Mouse (Mus musculus): ENCODE data around the gene Gm8246. TPM values are rescaled to one million over a fixed set of nuclear protein-coding genes. Genes with fewer than 3 reads are reported as not detected.
"Not testable (repeated sequence)": the region's sequence is repeated elsewhere in the genome, so short reads cannot be mapped to it uniquely, and the experiment has no call there.

Gm8246 gene
- not detected in 2 replicates for polyA plus RNA-seq (2012; rRNA removed)

DNA sequence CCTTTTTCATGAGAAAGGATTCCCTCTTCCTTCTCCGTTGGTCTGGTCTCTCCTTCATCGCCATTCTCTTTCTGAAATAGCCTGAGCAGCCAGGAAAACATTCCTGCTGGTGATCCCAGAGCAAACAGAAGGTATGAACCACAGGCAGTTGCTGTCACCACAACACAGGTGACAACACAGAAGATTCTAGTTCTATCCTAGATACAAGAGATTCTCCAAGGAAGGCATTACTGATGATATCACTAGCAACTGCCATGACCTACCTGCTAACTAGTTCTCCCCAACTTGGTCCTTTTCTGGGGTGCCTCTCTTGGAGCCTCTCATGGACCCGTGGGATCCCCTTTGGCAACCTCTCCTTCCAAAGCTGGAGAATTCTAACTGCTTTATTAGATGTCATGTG lies at the start of gene Gm8246:
Gene Gm8246, minus strand, starts transcription at position 101 of the 400 bp plus-strand sequence.
- DNase-seq (ENCODE audit: low spot score): not testable (repeated sequence)

DNA sequence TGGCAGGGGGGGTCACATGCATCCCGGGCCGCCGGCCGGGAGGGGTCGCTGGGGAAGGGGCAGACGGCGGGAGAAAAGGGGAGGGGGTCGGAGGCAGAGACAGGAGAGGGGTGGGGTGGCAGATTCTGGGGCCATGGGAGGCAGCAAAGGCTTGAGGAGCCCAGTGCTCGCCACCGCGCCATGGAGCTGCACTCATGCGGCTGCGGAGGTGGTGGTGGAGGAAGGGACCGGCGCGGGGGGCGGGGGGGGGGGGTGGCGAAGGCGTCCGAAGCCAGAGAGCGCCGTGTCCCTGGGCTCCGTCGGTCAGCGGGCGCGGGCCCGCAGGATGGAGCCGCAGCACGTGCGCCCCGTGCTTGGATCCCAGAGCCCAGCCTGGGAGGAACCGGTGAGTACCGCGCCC lies 23.7 kb upstream of the Gm8246 start, which contains the start of gene Gm3488:
Gene Gm3488, plus strand, starts transcription at position 301 of the 400 bp plus-strand sequence.
- DNase-seq (ENCODE audit: low spot score): not testable (repeated sequence)

DNA sequence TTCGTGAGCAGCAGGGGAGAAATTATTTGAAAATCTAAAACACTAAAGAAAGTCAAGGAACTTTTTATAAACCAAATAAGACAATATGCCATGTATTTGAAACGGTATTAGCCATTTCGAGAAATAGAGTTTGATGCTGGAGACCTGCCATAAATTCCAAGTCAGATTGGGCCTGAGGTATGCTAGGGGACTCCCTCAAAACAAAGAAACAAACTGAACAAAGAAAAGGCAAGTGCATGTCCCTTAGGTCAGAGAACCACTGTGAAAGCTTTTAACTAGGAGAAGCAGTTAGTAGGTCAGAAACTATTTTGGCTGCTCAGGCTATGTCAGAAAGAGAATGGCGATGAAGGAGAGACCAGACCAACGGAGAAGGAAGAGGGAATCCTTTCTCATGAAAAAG lies 6.3 kb upstream of the Gm8246 start, which contains the start of gene Gm3187:
Gene Gm3187, plus strand, starts transcription at position 301 of the 400 bp plus-strand sequence.
- DNase-seq (ENCODE audit: low spot score): not testable (repeated sequence)

DNA sequence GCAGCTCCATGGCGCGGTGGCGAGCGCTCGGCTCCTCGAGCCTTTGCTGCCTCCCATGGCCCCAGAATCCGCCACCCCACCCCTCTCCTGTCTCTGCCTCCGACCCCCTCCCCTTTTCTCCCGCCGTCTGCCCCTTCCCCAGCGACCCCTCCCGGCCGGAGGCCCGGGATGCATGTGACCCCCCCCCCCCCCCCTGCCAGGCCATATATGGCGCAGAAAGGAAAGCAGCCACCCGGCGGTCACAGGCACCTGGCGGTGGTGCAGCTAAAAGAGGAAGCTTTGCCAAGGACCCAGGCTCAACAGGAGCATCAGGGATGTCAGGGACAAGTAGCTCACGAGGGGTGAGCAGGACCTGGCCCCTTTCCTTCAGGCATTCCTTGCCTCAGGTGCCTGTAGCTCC lies 17.2 kb downstream of the Gm8246 start:
- DNase-seq (ENCODE audit: low spot score): not testable (repeated sequence)

DNA sequence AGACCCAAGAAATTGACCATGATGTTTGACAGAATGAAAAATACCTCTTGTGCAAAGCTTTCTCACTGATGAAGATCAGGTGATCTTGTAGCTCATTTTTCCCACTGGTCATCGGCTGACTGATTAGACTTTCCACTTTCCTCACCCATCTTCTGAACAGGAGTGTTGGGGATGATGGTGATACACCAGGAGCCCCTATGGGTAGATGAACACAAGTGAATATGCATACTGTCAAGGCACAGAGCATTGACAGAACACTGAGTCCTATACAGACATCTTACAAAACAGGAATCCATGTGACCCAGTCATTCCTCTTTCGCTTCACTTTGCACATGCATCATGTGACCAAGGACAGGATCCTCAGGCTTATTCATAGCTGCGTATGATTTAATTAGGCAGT lies 22.3 kb downstream of the Gm8246 start, which contains the start of gene Gm3194:
Gene Gm3194, minus strand, starts transcription at position 101 of the 400 bp plus-strand sequence.
- DNase-seq (ENCODE audit: low spot score): not testable (repeated sequence)

Other genes starting within 250 kb of the Gm8246 start
- gene Gm3526, start 217.2 kb downstream of the Gm8246 start, polyA plus RNA-seq (2012; rRNA removed): not detected in 2 replicates
- gene Gm3542, start 142.9 kb downstream of the Gm8246 start, polyA plus RNA-seq (2012; rRNA removed): not detected in 2 replicates
- gene Gm3500, start 88.8 kb downstream of the Gm8246 start, polyA plus RNA-seq (2012; rRNA removed): 0.68 and 1.0 TPM in 2 replicates
- 2.2 and 3.1 TPM in 2 replicates for gene Gm3194, start 22.4 kb downstream of the Gm8246 start, polyA plus RNA-seq (2012; rRNA removed)
- gene Gm3187, start 6.4 kb upstream of the Gm8246 start, polyA plus RNA-seq (2012; rRNA removed): not detected in 2 replicates
- gene Gm3488, start 23.8 kb upstream of the Gm8246 start, polyA plus RNA-seq (2012; rRNA removed): 0.18 and 0.19 TPM in 2 replicates
- gene Gm3532, start 60.7 kb upstream of the Gm8246 start, polyA plus RNA-seq (2012; rRNA removed): not detected in 2 replicates
- gene Gm8265, start 155.2 kb upstream of the Gm8246 start, polyA plus RNA-seq (2012; rRNA removed): not detected in 2 replicates
- gene Gm9603, start 209.6 kb upstream of the Gm8246 start, polyA plus RNA-seq (2012; rRNA removed): not detected in 2 replicates